Mouse (Mus musculus): ENCODE results near the gene Rab26.

DNA sequence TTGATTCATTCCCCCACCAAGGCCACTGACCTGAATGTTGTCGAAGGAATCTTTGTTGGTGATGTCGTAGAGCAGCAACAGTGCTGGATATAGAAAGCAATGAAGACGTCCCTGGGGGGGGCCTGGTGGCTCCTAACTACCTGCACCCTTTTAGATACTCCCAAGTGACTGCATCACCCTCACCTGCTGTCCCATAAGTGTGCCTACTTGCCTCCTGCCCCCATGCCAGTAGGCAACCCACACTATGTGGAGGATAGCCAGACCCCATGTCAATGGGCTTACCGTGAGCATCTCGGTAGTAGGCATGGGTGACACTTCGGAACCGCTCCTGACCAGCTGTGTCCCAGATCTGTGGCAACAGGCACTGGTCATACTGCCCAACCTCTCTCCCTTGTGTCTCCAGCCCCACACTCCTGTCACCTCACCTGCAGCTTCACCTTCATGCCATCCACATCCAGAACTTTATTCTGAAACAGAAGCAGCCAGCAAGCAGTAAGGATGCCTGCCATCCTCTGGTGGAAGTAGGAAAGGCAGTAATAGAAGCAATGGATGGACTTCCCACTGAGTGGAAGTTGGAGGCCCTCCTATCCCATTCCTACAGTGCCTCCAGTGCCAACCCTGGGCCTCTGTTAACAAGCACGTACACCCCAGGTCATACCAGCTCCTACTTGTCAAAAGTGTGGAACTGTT, 3.5 kb downstream of the Rab26 start:
- TF ChIP-seq POLR2A (IDR thresholded peaks at IDR 0.05; ENCODE audit: insufficient read depth, low read depth, low read length) = no peak
- 0 out of 2 replicates have a peak, but pooled peaks have one; percentile 10 for TF ChIP-seq CTCF (IDR thresholded peaks at IDR 0.05)
- no peak for TF ChIP-seq EP300 (IDR thresholded peaks at IDR 0.05; ENCODE audit: insufficient read depth, low read depth, low read length)
